Mouse (Mus musculus) natural killer cell, adult 2 months (primary cell): ENCODE data around the gene Pcgf2.
"Not testable (repeated sequence)": the region's sequence is repeated elsewhere in the genome, so short reads cannot be mapped to it uniquely, and the experiment has no call there.

ENCODE experiments used
- DNase-seq, 2 experiments: peaks; one replicate each; pipeline ENCODE4 v3.0.0; 2022; ENCODE audit warnings: low spot score in 2 of 2

The Pcgf2 gene

GRCm38 (mm10) chr11:97668160-97668559, 32.1 kb downstream of the Pcgf2 start:
- no peak for DNase-seq

DNA sequence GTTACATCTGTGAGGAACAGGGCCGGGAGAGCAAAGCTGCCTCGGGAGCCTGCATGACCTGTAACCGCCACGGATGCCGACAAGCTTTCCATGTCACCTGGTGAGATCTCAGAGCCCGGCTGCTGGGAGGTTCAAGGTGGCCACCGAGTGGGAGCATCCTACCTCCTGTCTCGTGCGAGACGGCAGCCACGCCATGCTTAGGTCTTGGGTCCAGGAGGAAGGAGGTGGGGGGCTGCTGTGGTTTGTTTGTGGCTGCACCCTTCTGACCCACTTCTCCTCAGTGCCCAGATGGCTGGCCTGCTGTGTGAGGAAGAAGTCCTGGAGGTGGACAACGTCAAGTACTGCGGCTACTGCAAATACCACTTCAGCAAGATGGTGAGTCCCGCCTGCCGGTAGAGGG, 33.5 kb downstream of the Pcgf2 start:
- DNase-seq: no peak

- no peak for DNase-seq
Measured at GRCm38 (mm10) chr11:97666221-97666620, 34.1 kb downstream of the Pcgf2 start.

- DNase-seq: no peak
Measured at GRCm38 (mm10) chr11:97665431-97665830, 34.9 kb downstream of the Pcgf2 start.

- DNase-seq: no peak
Measured at GRCm38 (mm10) chr11:97664771-97665240, 35.5 kb downstream of the Pcgf2 start.

GRCm38 (mm10) chr11:97664339-97664665, 36.0 kb downstream of the Pcgf2 start:
- no peak for DNase-seq

DNA sequence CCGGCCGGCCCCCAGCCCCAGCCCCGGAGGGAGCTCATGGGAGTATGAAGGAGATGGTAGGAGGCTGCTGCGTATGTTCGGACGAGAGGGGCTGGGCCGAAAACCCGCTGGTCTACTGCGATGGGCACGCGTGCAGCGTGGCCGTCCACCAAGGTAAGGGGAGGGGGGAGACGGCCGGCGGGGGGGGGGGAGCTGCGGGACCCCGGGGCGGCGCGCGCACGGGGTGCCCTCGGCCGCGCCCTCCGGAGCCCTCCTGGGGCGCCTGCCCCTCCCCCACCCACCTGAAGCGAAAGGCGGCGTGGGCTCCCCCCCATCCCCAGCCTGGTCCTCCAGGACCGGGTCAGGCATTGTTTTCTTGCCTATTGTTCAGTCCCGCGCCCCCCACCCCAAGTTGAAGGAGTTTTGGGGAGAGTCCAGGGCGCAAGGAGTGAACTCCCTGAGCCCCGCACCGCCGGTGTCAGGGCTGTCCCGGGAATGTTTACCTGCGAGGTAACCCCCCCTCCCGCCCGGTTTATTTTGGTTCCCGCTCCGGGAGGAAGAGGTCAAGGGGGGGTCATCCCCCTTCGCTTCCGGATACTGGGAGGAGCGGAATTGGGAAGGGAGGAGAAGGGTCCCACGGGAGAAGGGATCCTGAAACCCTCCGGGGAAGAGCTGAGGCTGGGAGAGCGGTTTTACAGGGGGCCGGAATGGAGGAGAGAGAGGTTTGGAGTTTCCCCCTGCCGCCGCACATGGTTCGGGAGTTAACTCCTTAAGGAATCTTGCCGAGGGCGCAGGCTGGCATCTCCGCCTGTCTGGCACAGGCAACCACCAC, 36.6 kb downstream of the Pcgf2 start:
- DNase-seq: no peak

DNA sequence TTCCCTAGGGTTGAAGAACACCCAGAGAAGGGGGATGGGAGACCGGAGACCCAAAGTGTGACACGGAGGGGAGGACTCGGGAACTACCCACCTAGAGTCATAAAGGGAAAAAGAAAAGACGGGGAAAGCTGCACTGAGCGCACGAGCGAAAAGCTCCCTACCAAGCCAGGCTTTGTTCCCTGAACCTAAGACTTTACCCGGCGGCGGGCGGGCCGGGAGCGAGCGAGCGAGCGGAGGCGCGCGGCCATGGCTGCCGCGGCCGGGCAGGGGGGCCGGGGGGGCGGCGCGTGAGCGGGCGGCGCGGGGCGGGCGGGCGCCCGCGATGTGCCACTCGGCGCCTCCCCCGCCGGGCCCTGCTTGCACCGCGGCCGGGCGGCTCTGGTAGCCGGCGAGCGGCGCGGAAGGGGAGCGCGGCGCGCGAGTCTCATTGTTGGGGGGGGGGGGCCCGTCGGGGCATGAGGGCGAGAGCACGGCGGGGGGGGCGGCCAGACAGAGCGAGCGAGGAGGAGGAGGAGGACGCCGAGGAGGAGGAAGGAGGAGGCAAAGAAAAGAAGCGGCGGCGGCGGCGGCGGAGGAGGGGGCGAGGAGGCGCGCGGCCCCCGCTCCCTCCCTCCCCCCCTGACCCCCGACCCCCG, 37.3 kb downstream of the Pcgf2 start, which contains the start of gene Mllt6:
Gene Mllt6 (plus strand): TSS at position 522 of the 635 bp plus-strand sequence.
- peak; percentile 58 to 71 for DNase-seq

GRCm38 (mm10) chr11:97662207-97662892, 37.9 kb downstream of the Pcgf2 start:
- peak; percentile 61 to 65 for DNase-seq

DNA sequence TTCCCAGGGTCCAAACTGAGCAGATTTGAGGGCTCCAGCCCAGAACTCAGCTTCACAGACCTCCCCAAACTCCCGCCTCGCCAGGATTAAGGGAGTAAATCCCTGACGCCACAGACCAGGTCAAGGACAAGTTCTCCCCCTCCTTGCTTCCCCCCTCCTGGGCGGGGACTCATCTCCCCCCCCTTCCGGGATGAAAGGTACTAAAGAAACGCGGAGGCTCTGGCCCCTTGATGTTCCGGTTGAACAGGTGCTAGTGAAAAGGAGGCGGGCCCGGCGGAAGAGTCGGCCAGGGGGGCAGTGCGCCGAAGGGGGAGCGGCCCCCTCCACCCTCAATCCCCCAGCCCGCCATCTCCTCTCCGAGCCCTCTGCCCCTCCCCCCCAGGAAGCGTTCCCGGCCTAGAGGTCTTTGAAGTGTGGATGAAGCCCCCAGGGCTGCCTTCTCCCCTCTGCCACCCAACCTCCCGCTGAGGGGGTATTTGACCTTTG, 38.6 kb downstream of the Pcgf2 start:
- DNase-seq: peak; percentile 35 to 58

DNA sequence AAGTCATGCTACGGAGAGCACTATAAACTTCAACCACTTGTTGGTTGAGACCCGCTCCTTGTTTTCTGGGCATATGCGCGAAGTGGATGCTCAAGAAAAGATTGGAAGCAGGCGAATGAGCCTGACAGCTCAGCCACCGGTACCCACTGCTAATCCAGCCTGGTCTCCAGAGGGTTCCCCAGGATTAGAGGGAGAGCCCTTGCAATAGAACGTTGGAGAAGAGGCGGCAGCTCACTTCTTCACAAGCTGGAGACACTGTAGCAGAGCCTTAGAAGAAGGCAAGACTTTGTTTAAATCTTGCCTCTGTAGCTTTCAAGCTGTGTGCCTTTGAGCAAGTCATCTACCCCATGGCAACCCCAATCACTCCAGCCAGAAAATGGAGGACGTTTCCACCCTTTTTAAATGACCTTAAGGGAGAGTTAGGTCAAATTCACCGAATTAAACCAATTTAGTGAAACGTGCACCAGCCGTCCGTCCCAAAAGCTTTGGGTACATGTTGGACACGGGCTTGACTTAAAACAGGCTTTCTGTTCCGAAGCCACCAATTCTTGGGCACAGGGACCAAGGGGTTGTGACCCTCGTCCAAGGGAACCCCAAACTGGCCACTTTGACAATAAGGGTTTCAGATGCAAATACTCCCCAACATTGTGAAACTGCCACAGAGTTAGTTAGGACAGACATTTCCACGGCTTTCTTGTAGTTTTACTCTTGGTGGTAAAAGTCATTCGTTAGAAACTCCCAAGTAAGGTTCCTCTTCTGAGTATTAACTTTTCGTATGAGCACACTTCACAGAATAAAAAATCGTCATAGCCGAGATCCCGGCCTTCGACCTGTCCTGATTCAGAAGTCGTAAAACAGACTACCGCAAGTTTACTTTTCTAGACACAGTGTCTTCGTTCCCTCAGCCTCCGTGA, 39.3 kb downstream of the Pcgf2 start:
- DNase-seq: no peak

- peak; percentile 62 to 73 for DNase-seq
Measured at GRCm38 (mm10) chr11:97659990-97660714, 40.1 kb downstream of the Pcgf2 start.

DNA sequence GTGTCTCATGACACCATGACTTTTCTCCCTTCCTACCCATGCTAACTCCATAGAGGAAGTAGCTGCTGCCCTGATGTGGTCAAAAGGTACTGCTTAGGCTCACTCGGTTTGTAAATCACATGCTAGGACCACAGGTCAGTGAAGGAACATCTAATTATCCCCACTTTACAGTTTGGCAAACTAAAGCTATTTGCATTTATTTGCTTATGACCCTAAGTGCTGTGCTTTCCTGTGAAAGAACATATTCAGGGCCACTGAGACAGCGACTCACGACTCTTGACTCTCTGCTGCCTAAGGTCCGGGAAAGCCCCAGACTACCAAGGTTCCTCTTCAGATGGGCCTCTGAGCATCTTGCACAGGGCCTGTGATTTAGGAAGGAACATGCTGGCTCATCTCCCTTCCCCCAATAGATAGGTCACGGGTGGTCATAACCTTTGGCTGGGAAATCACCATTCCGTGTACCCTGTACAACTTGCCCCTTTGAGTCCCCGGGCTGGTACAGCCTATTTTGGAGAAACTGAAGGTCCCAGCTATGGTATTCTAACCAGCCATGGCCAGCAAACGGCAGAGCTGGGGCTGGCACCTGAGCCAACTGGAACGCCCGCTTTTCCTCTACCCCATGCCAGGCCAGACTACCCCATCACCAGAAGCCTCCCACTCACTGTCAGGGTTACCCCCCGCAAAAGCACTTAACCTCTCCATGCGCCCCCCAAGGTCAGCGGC, 40.9 kb downstream of the Pcgf2 start:
- DNase-seq: peak; percentile 80 to 86

DNA sequence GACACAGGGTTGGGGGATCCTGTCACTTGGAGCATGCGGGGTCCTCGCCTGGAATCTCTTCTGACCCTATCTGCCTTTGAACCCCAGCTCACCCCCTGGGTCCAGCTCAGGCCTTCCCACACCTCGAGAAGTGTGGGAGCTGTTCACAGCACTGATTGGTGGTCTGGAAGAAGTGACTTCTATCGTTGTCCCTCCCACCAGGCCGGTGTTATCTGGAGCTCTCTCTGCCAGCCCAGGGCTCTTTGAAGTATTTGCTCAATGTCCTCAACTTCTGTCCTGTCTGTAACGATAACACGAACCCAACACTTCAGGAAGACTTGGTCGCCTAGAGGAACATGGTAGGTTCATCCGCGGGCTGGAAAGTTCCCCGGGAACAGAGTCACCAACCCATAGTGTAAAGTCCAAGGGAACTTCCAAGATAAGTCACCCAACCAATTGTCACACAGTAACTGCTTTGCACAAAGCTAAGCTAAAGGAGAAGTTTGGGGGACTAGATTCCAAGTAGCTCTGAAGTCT, 41.5 kb downstream of the Pcgf2 start:
- DNase-seq: no peak

DNA sequence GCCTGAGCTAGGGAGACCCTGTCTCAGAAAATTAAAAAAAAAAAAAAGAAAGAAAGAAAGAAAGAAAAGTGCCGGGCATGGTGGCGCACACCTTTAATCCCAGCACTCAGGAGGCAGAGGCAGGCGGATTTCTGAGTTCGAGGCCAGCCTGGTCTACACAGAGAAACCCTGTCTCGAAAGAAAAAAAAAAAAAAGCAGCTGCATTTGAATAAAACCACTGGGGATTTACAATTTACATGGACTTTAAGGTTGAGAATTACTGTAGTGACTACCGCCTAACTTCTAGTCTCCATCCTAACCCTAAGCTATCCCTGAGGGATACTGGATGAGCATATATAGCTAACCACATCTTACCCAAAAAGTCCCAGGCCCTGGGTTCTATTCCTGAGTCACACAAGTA, 42.3 kb downstream of the Pcgf2 start:
- DNase-seq: not testable (repeated sequence)

DNA sequence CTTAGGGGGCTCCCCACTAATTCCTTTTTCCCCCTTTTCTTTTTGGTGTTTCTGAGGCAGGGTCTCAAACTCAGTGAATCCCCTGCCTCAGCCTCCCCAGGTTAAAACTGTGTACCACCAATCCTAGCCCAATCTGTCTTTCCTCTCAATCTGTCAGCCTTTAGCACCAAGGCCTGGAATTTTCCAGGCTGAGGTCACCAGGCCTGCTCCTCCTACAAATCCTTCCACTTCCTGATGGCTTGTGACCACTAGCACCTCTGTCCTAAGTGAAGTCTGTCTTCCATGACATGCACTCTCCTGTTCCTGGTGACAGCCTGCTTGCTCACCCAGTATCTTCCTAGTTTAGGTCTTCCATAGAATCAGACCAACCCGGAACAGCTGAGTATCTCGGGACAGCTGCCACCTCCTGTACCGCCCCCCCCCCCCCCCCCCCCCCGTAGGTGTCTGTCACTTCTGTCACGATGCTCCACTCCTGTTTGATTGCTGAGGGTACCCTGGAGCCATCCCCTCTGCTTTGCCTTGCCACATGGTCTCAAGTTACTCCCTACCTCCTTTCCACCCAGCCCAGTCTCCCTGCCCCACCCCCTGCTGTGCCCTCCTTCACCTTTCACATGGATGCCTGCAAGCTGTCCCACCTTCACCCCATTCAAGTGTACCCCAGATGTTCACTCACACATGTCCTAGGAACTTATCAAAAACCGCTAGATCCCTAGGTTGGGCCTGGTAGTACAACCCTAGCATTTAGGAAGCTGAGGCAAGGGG, 42.9 kb downstream of the Pcgf2 start:
- DNase-seq: no peak

- no peak for DNase-seq
Measured at GRCm38 (mm10) chr11:97656269-97656971, 43.9 kb downstream of the Pcgf2 start.

DNA sequence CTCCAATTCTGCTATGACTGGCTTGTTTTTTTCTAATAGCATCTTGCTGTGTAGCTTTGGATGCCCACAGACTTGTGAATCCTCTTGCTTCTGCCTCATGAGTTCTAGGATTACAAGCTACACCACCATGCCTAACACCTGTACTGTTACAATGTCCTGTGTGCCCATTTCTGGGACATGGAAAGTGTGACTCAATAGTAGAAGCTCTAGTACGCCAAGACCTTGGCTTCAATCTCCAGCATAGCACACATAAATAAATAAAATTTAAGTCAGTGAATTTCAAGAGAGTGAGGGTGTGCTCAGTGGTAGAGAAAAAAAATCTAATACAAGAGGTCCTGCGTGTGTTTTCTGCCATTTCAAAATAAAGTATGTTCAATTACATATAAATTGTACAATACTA, 46.1 kb downstream of the Pcgf2 start:
- no peak for DNase-seq
